Mouse (Mus musculus): ENCODE measurements at regions not wholly inside any gene's neighbourhood (a gene's known extent, or its start where the extent isn't known, plus 50 kb on each side); places are given as distances from the start of the nearest gene placed in this dataset.

- no peak for TF ChIP-seq GATA1 (IDR thresholded peaks at IDR 0.05; ENCODE audit: borderline replicate concordance, low read length)
- TF ChIP-seq FLI1 (IDR thresholded peaks at IDR 0.05; ENCODE audit: low read length): no peak
Measured at GRCm38 (mm10) chr3:156170076-156170475, 391.5 kb upstream of the Negr1 start.
